Mouse (Mus musculus) stomach, postnatal 0 days (tissue): Measurements from ENCODE around the gene Tspan4.

Experiments
- CTCF ChIP-seq: IDR thresholded peaks from 2 replicates; pipeline ENCODE4 v1.5.1; 2016; ENCODE audit warnings: antibody characterized with exemption, low read depth, mild to moderate bottlenecking, moderate library complexity
- EP300 ChIP-seq: optimal IDR thresholded peaks from 2 replicates; pipeline ENCODE3; 2016; ENCODE audit warnings: antibody characterized with exemption

DNA sequence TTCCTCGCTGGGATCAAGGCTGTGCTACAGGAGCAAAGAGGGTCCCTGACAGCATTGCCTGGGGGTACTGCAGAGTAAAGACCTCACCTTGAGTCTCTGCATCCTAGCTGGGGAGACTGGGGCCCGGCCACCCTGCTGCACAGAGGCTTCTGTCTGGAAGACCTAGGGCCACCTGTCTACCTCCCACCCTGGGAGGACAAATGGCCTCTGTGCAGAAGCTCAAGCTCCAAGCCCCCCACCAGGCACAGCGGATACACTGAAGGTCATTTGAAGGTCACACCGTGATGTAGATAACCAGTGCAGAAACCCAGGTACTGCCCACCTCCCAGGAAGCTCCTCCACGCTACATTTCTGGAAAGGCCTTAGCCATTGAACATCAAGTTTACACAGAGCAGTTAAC lies 46.3 kb upstream of the Tspan4 start:
- TF ChIP-seq EP300 (no peak), CTCF (no peak)
